Mouse (Mus musculus) CH12.LX (cell line): ENCODE measurements around the gene Alk. TPM values are rescaled to one million over a fixed set of nuclear protein-coding genes. Genes with fewer than 3 reads are reported as not detected.

ENCODE experiments used
- DNase-seq: peaks from one replicate; pipeline ENCODE4 v3.0.0-alpha.2; 2013; ENCODE audit errors: extremely low read depth
- H3K27ac ChIP-seq: 2 replicates; pipeline ENCODE4 v1.5.1; 2012; ENCODE audit warnings: low read depth, mild to moderate bottlenecking, control low read depth, moderate library complexity; ENCODE audit not compliant: insufficient read depth
- H3K27me3 ChIP-seq: replicated peaks from 2 replicates; pipeline ENCODE3; 2012; ENCODE audit warnings: inconsistent platforms
- H3K36me3 ChIP-seq, 2 experiments: replicated peaks in 1 of 2; 2 replicates each; pipeline versions ENCODE3 to v1.6.1; 2012; ENCODE audit warnings: inconsistent platforms in 1 of 2, low read length in 1 of 2, mild to moderate bottlenecking in 1 of 2, mixed read lengths in 1 of 2, moderate library complexity in 1 of 2; ENCODE audit not compliant: control insufficient read depth in 1 of 2, insufficient read depth in 1 of 2
- H3K4me1 ChIP-seq, 2 experiments: 2 replicates each; pipeline ENCODE4 v1.6.1; 2012; ENCODE audit warnings: inconsistent platforms in 1 of 2, moderate library complexity in 1 of 2; ENCODE audit not compliant: insufficient read depth in 2 of 2, control insufficient read depth in 1 of 2
- H3K4me2 ChIP-seq: 2 replicates; pipeline ENCODE4 v1.6.1; 2012; ENCODE audit warnings: low read depth, mild to moderate bottlenecking, control low read depth; ENCODE audit not compliant: poor library complexity, insufficient read depth, severe bottlenecking
- H3K4me3 ChIP-seq, 3 experiments: fragments of 150-350 bp in 1 of 3; sonication (generic) in 1 of 3; replicated peaks in 1 of 3; 2 replicates each; pipeline versions ENCODE3 to v1.5.1; 2011 to 2012; ENCODE audit warnings: low read depth in 2 of 3, low read length in 2 of 3, mild to moderate bottlenecking in 2 of 3, moderate library complexity in 2 of 3, control low read depth in 1 of 3, improper control_type of control experiment in 1 of 3, inconsistent platforms in 1 of 3, mixed read lengths in 1 of 3; ENCODE audit not compliant: poor library complexity in 1 of 3
- H3K79me2 ChIP-seq: replicated peaks from 2 replicates; pipeline ENCODE4 v1.6.1; 2012; ENCODE audit warnings: mild to moderate bottlenecking, moderate library complexity; ENCODE audit not compliant: control insufficient read depth, poor library complexity, insufficient read depth, severe bottlenecking; ENCODE audit errors: extremely low read depth
- H3K9ac ChIP-seq: 2 replicates; pipeline ENCODE4 v1.6.1; 2012; ENCODE audit warnings: low read depth, mild to moderate bottlenecking, control low read depth, moderate library complexity; ENCODE audit not compliant: insufficient read depth
- H3K9me3 ChIP-seq: replicated peaks from 2 replicates; pipeline ENCODE3; 2012; ENCODE audit warnings: low read length, inconsistent platforms, mixed read lengths
- BHLHE40 ChIP-seq: IDR thresholded peaks from 2 replicates; pipeline ENCODE4 v1.6.1; 2011; ENCODE audit warnings: mild to moderate bottlenecking, low read depth, low read length, improper control_type of control experiment
- CHD1 ChIP-seq: IDR thresholded peaks from 2 replicates; pipeline ENCODE4 v1.6.1; 2012; ENCODE audit warnings: low read depth, low read length, improper control_type of control experiment, inconsistent platforms
- CHD2 ChIP-seq: IDR thresholded peaks from 2 replicates; pipeline ENCODE4 v1.6.1; 2011; ENCODE audit warnings: low read length, improper control_type of control experiment
- CTCF ChIP-seq, 2 experiments: IDR thresholded peaks in 1 of 2; conservative IDR thresholded peaks in 1 of 2; 2 replicates each; pipeline ENCODE4 v1.5.1; 2011 to 2012; ENCODE audit warnings: low read depth in 2 of 2, low read length in 2 of 2, improper control_type of control experiment in 1 of 2, inconsistent platforms in 1 of 2, mild to moderate bottlenecking in 1 of 2, moderate library complexity in 1 of 2
- E2F4 ChIP-seq: IDR thresholded peaks from 2 replicates; pipeline ENCODE4 v1.6.1; 2011; ENCODE audit warnings: low read depth, low read length, improper control_type of control experiment; ENCODE audit not compliant: insufficient replicate concordance
- ELF1 ChIP-seq: IDR thresholded peaks from 2 replicates; pipeline ENCODE4 v1.6.1; 2014; ENCODE audit warnings: low read depth, mild to moderate bottlenecking, inconsistent platforms, low read length, improper control_type of control experiment
- ETS1 ChIP-seq: conservative IDR thresholded peaks from 2 replicates; pipeline ENCODE4 v1.6.1; 2012; ENCODE audit warnings: low read depth, mild to moderate bottlenecking, inconsistent platforms, low read length, improper control_type of control experiment, moderate library complexity
- HCFC1 ChIP-seq: IDR thresholded peaks from 2 replicates; pipeline ENCODE4 v1.6.1; 2012; ENCODE audit warnings: low read depth, mild to moderate bottlenecking, inconsistent platforms, low read length, improper control_type of control experiment
- IRF4 ChIP-seq: IDR thresholded peaks from 2 replicates; pipeline ENCODE4 v1.6.1; 2014; ENCODE audit warnings: low read depth, mild to moderate bottlenecking, inconsistent platforms, low read length, improper control_type of control experiment
- JUN ChIP-seq: IDR thresholded peaks from 2 replicates; pipeline ENCODE4 v1.6.1; 2011; ENCODE audit warnings: low read depth, mild to moderate bottlenecking, low read length, improper control_type of control experiment, moderate library complexity; ENCODE audit not compliant: insufficient read depth
- JUND ChIP-seq: conservative IDR thresholded peaks from 2 replicates; pipeline ENCODE4 v1.6.1; 2011; ENCODE audit warnings: low read depth, low read length, improper control_type of control experiment
- MAX ChIP-seq: IDR thresholded peaks from 2 replicates; pipeline ENCODE4 v1.6.1; 2011; ENCODE audit warnings: low read length, improper control_type of control experiment
- MAZ ChIP-seq: IDR thresholded peaks from 2 replicates; pipeline ENCODE4 v1.6.1; 2012; ENCODE audit warnings: low read depth, mild to moderate bottlenecking, inconsistent platforms, low read length, improper control_type of control experiment, moderate library complexity
- MEF2A ChIP-seq: IDR thresholded peaks from 2 replicates; pipeline ENCODE4 v1.6.1; 2014; ENCODE audit warnings: low read depth, mild to moderate bottlenecking, inconsistent platforms, low read length, improper control_type of control experiment, borderline replicate concordance
- MXI1 ChIP-seq: IDR thresholded peaks from 2 replicates; pipeline ENCODE4 v1.6.1; 2011; ENCODE audit warnings: mild to moderate bottlenecking, low read depth, low read length, improper control_type of control experiment
- MYC ChIP-seq: IDR thresholded peaks from 2 replicates; pipeline ENCODE4 v1.6.1; 2011; ENCODE audit warnings: low read depth, mild to moderate bottlenecking, improper control_type of control experiment, low read length
- PAX5 ChIP-seq: IDR thresholded peaks from 2 replicates; pipeline ENCODE4 v1.6.1; 2012; ENCODE audit warnings: low read length, inconsistent platforms, mixed read lengths
- POLR2AphosphoS2 ChIP-seq: IDR thresholded peaks from 2 replicates; pipeline ENCODE4 v1.6.1; 2011; ENCODE audit warnings: low read depth, low read length, improper control_type of control experiment
- RAD21 ChIP-seq: IDR thresholded peaks from 2 replicates; pipeline ENCODE4 v1.6.1; 2011; ENCODE audit warnings: low read depth, mild to moderate bottlenecking, low read length, improper control_type of control experiment, moderate library complexity
- UBTF ChIP-seq: IDR thresholded peaks from 2 replicates; pipeline ENCODE4 v1.6.1; 2012; ENCODE audit warnings: low read depth, mild to moderate bottlenecking, inconsistent platforms, low read length, improper control_type of control experiment, moderate library complexity
- USF1 ChIP-seq: IDR thresholded peaks from 2 replicates; pipeline ENCODE4 v1.6.1; 2014; ENCODE audit warnings: low read depth, mild to moderate bottlenecking, inconsistent platforms, low read length, improper control_type of control experiment
- ZC3H11A ChIP-seq: IDR thresholded peaks from 2 replicates; pipeline ENCODE4 v1.6.1; 2012; ENCODE audit warnings: low read depth, mild to moderate bottlenecking, inconsistent platforms, low read length, improper control_type of control experiment
- ZMIZ1 ChIP-seq: IDR thresholded peaks from 2 replicates; pipeline ENCODE4 v1.6.1; 2012; ENCODE audit warnings: low read depth, mild to moderate bottlenecking, inconsistent platforms, low read length, improper control_type of control experiment
- ZNF384 ChIP-seq: IDR thresholded peaks from 2 replicates; pipeline ENCODE4 v1.6.1; 2012; ENCODE audit warnings: low read depth, low read length, improper control_type of control experiment, inconsistent platforms
- dilution Hi-C: fragments of 300-500 bp; cut with MboI; formaldehyde crosslinking; loops from 2 replicates; pipeline ENCODE4 v1.14.3; 2020; ENCODE audit warnings: low sequenced_read_pairs; ENCODE audit not compliant: extremely low pct_unique_long_range_greater_than_20kb, extremely low pct_ligation_motif_present
- in situ Hi-C: fragments of 300-500 bp; cut with MboI; formaldehyde crosslinking; loops from 3 replicates; pipeline ENCODE4 v1.14.3; 2019; ENCODE audit warnings: low sequenced_read_pairs, low pct_ligation_motif_present, low pct_unique_long_range_greater_than_20kb, mixed read lengths
- polyA plus RNA-seq: library from polyadenylated mRNA; unstranded; fragments of >175 nt; gene quantifications from 2 replicates; pipeline ENCODE4 v1.2.1, GENCODE M21; 2012; ENCODE audit warnings: low read depth; ENCODE audit not compliant: insufficient read length
- total RNA-seq, 2 experiments: library from RNA; depleted of rRNA; stranded (reverse); fragments of 300-350 nt in 1 of 2; fragments of >200 nt in 1 of 2; gene quantifications; 2 replicates each; pipeline ENCODE4 v1.2.3; 2012 to 2014

The Alk gene
- total and polyA plus RNA-seq, 3 experiments = 0.38 to 0.63 (median 0.44) TPM

DNA sequence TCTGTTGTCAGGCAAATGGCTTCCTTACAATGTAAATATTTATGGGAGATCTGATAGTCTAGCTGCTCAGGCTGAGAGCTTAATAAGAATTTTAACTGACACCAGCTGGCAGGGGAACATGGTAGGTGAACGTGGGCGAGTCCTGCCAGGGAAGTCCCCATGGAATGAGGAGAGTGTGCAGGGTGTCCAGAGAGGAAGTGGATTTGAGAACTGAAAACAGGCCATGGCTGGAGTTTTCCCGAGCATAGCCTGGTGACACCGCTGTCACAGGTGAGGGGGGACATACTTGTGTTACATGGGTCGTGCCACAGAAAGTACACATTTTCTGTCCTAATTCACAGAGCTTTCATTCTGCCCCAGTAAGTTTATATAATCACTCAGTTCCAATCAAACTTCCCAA, 739.0 kb downstream of the Alk start (continued):
- no peak for TF ChIP-seq E2F4
- TF ChIP-seq MAZ = no peak
- no peak for TF ChIP-seq MYC
- TF ChIP-seq CTCF (conservative IDR thresholded peaks at IDR 0.05 in 1 of 2, IDR thresholded peaks at IDR 0.05 in 1 of 2; ENCODE audit: low read depth in 2 of 2, low read length in 2 of 2) = no peak
- TF ChIP-seq ZMIZ1 = no peak
- no peak for TF ChIP-seq POLR2AphosphoS2
- no peak for TF ChIP-seq MEF2A

DNA sequence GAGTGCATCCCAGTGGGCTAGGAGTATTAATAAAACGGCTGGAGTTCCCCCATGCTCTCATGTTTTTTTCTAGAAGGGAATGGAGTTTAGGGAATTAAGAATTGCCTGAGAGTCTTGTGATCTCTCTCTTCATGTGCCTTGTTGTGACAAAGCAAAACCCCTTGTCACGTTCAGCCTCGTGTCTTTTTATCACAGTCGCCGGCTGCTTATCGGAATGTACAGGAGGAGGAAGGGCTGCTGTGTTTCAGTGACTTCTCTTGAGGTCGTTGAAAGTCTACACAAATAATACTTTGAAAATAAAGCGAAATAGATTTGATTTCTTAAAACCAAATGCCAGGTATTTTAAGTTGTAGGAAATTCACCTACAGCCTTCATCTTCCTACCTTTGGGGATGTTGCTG, 740.4 kb downstream of the Alk start:
- TF ChIP-seq RAD21 (no peak), BHLHE40 (no peak), ETS1 (no peak), MAX (no peak), CHD1 (no peak), POLR2AphosphoS2 (no peak), ELF1 (no peak), JUN (no peak), UBTF (no peak), USF1 (no peak), HCFC1 (no peak), JUND (no peak), CTCF (conservative IDR thresholded peaks at IDR 0.05 in 1 of 2, IDR thresholded peaks at IDR 0.05 in 1 of 2; ENCODE audit: low read depth in 2 of 2, low read length in 2 of 2) (no peak), ZNF384 (no peak), MYC (no peak)
- in situ Hi-C loops (loop anchor here (25.0 kb wide), 1 partner anchor 302 kb away; the partner anchor contains the start of gene Spdya), dilution Hi-C loops (no loop called here)
- H3K27ac ChIP-seq = no peak overlapping the region
- no peak overlapping the region for H3K9ac ChIP-seq
- no peaks in the 10 kb centered on the region for H3K27me3 ChIP-seq
- H3K4me3 ChIP-seq = no peak overlapping the region
- H3K4me2 ChIP-seq = no peak overlapping the region
- peaks cover 10% of the 10 kb centered on the region for H3K9me3 ChIP-seq
- no peak for DNase-seq
- H3K36me3 ChIP-seq = no peaks in the 10 kb centered on the region
- H3K4me1 ChIP-seq = peaks cover 5 to 43% of the 10 kb centered on the region in 2 experiments
- H3K79me2 ChIP-seq = no peaks in the 10 kb centered on the region

DNA sequence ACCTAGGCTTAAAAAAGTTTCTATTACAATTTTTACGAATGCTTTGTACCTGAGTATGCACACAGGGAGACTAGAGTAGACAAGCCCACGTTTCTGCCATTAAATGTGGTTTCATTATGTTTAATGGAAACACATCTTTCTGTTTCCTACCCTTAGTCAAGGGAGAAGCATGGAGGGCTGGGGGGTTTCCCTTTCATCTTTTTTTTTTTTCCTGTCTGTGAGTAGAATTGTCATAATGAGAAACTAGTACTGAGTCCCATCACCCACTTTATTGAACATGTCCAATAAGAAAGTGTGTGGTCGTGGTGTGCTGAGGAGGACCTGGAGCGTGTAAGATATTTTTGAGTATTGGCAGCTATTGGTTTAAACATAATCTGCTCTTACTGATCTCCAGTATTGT, 741.5 kb downstream of the Alk start:
- Histone ChIP-seq H3K4me3 (no peak overlapping the region), H3K36me3 (no peaks in the 10 kb centered on the region), H3K4me1 (peaks cover 5 to 38% of the 10 kb centered on the region in 2 experiments), H3K9me3 (peaks cover 10% of the 10 kb centered on the region), H3K79me2 (no peaks in the 10 kb centered on the region), H3K27ac (no peak overlapping the region), H3K27me3 (no peaks in the 10 kb centered on the region), H3K9ac (no peak overlapping the region), H3K4me2 (no peak overlapping the region)
- peak; percentile 59 for DNase-seq
- in situ Hi-C loops (loop anchor here (25.0 kb wide), 1 partner anchor 301 kb away; the partner anchor contains the start of gene Spdya), dilution Hi-C loops (no loop called here)
- TF ChIP-seq BHLHE40 (0 out of 2 replicates have a peak, but pooled peaks have one; percentile 17), CHD2 (no peak), UBTF (no peak), ZNF384 (peak; percentile 93), IRF4 (peak; percentile 45; the same call in 1 of the 2 replicates), MAX (no peak), RAD21 (no peak), PAX5 (no peak), ZC3H11A (no peak), MXI1 (no peak)
